Mouse (Mus musculus) hindbrain, embryonic 10.5 days (tissue): ENCODE results near the gene Mt3. TPM values are rescaled to one million over a fixed set of nuclear protein-coding genes. Genes with fewer than 3 reads are reported as not detected.

Experiments used
- DNase-seq: peaks from one replicate; pipeline ENCODE4 v3.0.0-alpha.2; 2017; ENCODE audit warnings: low spot score
- H3K27ac ChIP-seq: fragments of 300-500 bp; sonication (generic); 2 replicates; pipeline ENCODE4 v1.5.1; 2016; ENCODE audit warnings: mild to moderate bottlenecking, moderate library complexity
- H3K27me3 ChIP-seq: fragments of 300-500 bp; sonication (generic); 2 replicates; pipeline ENCODE4 v1.6.1; 2016; ENCODE audit warnings: mild to moderate bottlenecking; ENCODE audit not compliant: poor library complexity, insufficient read depth, severe bottlenecking
- H3K36me3 ChIP-seq: fragments of 300-500 bp; sonication (generic); 2 replicates; pipeline ENCODE4 v1.6.1; 2016; ENCODE audit warnings: mild to moderate bottlenecking, moderate library complexity
- H3K4me1 ChIP-seq: fragments of 300-500 bp; sonication (generic); replicated peaks from 2 replicates; pipeline ENCODE4 v1.6.1; 2016; ENCODE audit warnings: mild to moderate bottlenecking
- H3K4me3 ChIP-seq: fragments of 300-500 bp; sonication (generic); 2 replicates; pipeline ENCODE4 v1.5.1; 2016; ENCODE audit warnings: mild to moderate bottlenecking, moderate library complexity
- H3K9me3 ChIP-seq: fragments of 300-500 bp; sonication (generic); 2 replicates; pipeline ENCODE4 v1.6.1; 2016; ENCODE audit warnings: mild to moderate bottlenecking, moderate library complexity
- WGBS: fragments of 180-500 bp; shearing (Covaris S2); methylation state at CpG from one replicate; pipeline ENCODE4 v1.1.7; 2016; 5-methylcytosine and 5-hydroxymethylcytosine counted together
- polyA plus RNA-seq: library from polyadenylated mRNA; unstranded; fragments of >200 nt; fragmentation: Nextera tagmentation; extraction: Ambion mirVana; gene quantifications from 2 replicates; pipeline ENCODE4 v1.2.1, GENCODE M21; 2016

Gene Mt3
- 8.4 and 13.2 TPM in 2 replicates for polyA plus RNA-seq

- Histone ChIP-seq H3K27me3 (peaks cover 43% of the 10 kb centered on the region), H3K9me3 (no peaks in the 10 kb centered on the region), H3K27ac (peak within 1 kb of the TSS; percentile 71), H3K36me3 (no peaks in the 10 kb centered on the region), H3K4me1 (peaks cover 30% of the 10 kb centered on the region), H3K4me3 (peak within 1 kb of the TSS; percentile 57)
- 2% methylated on average over 29 of the region's 29 CpGs for WGBS
- peak; percentile 73 for DNase-seq
Measured at GRCm38 (mm10) chr8:94152513-94153300, at the start of gene Mt3. Mt3 (plus strand) TSS chr8:94152607.

DNA sequence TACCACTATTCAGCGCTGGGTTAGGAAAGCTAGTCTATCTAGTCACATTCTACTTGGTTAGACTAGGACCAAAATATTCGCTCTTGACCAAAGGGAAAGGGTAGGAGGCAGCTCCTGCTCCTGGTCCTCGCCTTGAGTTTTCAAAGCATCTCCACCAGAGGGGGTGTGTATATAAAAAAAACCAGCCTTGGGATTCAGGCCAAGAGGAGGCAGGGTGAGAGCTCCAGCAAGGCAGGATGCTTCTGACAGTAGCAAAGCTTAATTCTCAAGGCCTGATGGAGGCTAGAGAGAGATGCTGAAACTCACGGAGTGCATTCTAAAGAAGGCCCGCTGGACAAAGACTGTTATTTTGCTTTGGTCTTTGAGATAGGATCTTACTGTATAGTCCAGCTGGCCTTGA lies 48.3 kb upstream of the Mt3 start:
- H3K27me3 ChIP-seq: peaks cover 3% of the 10 kb centered on the region; the same call in 1 of the 2 replicates
- DNase-seq: no peak
- no peak overlapping the region for H3K27ac ChIP-seq
- 52% methylated on average over 5 of the region's 5 CpGs for whole genome bisulfite sequencing
- no peaks in the 10 kb centered on the region for H3K9me3 ChIP-seq
- no peak overlapping the region for H3K4me3 ChIP-seq
- H3K36me3 ChIP-seq: no peaks in the 10 kb centered on the region
- peaks cover under 1% of the 10 kb centered on the region for H3K4me1 ChIP-seq

DNA sequence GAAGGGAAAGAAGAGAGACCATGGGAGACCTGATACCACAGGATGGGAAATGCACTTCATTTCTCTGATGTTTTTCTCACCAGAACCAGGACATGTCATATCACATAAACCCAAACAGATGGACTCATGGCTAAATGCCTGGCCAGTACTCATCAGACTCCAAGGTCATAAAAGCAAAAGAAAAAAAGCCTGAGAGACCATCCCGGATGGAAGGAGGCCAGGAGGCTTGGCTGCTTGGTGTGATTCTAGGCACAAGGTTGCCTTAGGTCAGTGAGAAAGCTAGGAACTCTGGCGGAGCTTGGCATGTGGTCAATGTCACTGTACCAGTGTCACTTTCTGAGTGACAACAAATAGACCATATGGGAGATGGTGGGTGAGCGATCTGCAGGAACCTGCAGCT lies 44.5 kb upstream of the Mt3 start:
- Histone ChIP-seq H3K36me3 (no peaks in the 10 kb centered on the region), H3K27ac (no peak overlapping the region), H3K9me3 (no peaks in the 10 kb centered on the region), H3K27me3 (no peaks in the 10 kb centered on the region), H3K4me1 (peaks cover 4% of the 10 kb centered on the region; the same call in 1 of the 2 replicates), H3K4me3 (no peak overlapping the region)
- no peak for DNase-seq
- 84% methylated on average over 3 of the region's 3 CpGs for WGBS

DNA sequence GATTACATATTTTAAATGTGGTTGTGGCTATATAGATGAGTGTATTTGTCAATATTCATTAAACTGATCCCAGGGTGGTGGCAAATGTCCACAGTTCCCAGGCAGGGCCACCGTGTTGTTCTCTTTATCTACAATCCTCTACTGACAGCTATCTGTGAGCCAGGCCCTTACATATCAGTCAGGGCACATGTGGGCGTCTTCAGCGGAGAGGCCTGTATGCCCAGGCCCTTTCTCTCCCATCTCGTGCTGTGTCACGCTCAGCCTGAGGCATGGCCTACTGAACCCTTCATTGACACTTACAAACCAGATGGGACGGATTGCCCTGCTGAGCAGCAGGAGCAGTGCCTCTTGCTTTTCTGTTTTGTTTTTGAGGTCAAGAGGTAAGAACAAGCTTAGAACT lies 43.0 kb upstream of the Mt3 start:
- Histone ChIP-seq H3K36me3 (no peaks in the 10 kb centered on the region), H3K9me3 (no peaks in the 10 kb centered on the region), H3K27ac (no peak overlapping the region), H3K4me1 (peaks cover 9% of the 10 kb centered on the region; the same call in 1 of the 2 replicates), H3K27me3 (no peaks in the 10 kb centered on the region), H3K4me3 (no peak overlapping the region)
- 58% methylated on average over 6 of the region's 6 CpGs for WGBS
- peak; percentile 19 for DNase-seq

GRCm38 (mm10) chr8:94109835-94110234 lies 42.6 kb upstream of the Mt3 start:
- H3K4me1 ChIP-seq: peaks cover 9% of the 10 kb centered on the region; the same call in 1 of the 2 replicates
- no peaks in the 10 kb centered on the region for H3K27me3 ChIP-seq
- no peaks in the 10 kb centered on the region for H3K36me3 ChIP-seq
- DNase-seq: no peak
- WGBS: 68% methylated on average over 5 of the region's 5 CpGs
- H3K4me3 ChIP-seq: no peak overlapping the region
- no peak overlapping the region for H3K27ac ChIP-seq
- H3K9me3 ChIP-seq: no peaks in the 10 kb centered on the region

- H3K4me3 ChIP-seq: no peak overlapping the region
- H3K36me3 ChIP-seq: no peaks in the 10 kb centered on the region
- 68% methylated on average over 6 of the region's 6 CpGs for WGBS
- H3K27ac ChIP-seq: no peak overlapping the region
- no peaks in the 10 kb centered on the region for H3K27me3 ChIP-seq
- peaks cover 9% of the 10 kb centered on the region; the same call in 1 of the 2 replicates for H3K4me1 ChIP-seq
- H3K9me3 ChIP-seq: no peaks in the 10 kb centered on the region
- DNase-seq: no peak
Measured at GRCm38 (mm10) chr8:94110526-94111177, 41.8 kb upstream of the Mt3 start.

GRCm38 (mm10) chr8:94113435-94113834 lies 39.0 kb upstream of the Mt3 start:
- 53% methylated on average over 1 of the region's 1 CpGs for WGBS
- H3K4me3 ChIP-seq: no peak overlapping the region
- no peaks in the 10 kb centered on the region for H3K9me3 ChIP-seq
- peaks cover 19% of the 10 kb centered on the region for H3K4me1 ChIP-seq
- H3K27me3 ChIP-seq: no peaks in the 10 kb centered on the region
- no peak for DNase-seq
- no peaks in the 10 kb centered on the region for H3K36me3 ChIP-seq
- no peak overlapping the region for H3K27ac ChIP-seq

GRCm38 (mm10) chr8:94113972-94114371 lies 38.4 kb upstream of the Mt3 start:
- no peaks in the 10 kb centered on the region for H3K9me3 ChIP-seq
- H3K27me3 ChIP-seq: no peaks in the 10 kb centered on the region
- no peak overlapping the region for H3K27ac ChIP-seq
- H3K4me1 ChIP-seq: peaks cover 25% of the 10 kb centered on the region
- H3K36me3 ChIP-seq: no peaks in the 10 kb centered on the region
- no peak for DNase-seq
- no peak overlapping the region for H3K4me3 ChIP-seq
- 89% methylated on average over 2 of the region's 2 CpGs for WGBS

- Histone ChIP-seq H3K27me3 (no peaks in the 10 kb centered on the region), H3K27ac (peak overlapping the region; percentile 89), H3K4me3 (peak overlapping the region; percentile 29), H3K9me3 (no peaks in the 10 kb centered on the region), H3K36me3 (no peaks in the 10 kb centered on the region), H3K4me1 (peaks cover 41% of the 10 kb centered on the region)
- DNase-seq: peak; percentile 74
- WGBS: 4% methylated on average over 6 of the region's 6 CpGs
Measured at GRCm38 (mm10) chr8:94118776-94119430, 33.5 kb upstream of the Mt3 start.

DNA sequence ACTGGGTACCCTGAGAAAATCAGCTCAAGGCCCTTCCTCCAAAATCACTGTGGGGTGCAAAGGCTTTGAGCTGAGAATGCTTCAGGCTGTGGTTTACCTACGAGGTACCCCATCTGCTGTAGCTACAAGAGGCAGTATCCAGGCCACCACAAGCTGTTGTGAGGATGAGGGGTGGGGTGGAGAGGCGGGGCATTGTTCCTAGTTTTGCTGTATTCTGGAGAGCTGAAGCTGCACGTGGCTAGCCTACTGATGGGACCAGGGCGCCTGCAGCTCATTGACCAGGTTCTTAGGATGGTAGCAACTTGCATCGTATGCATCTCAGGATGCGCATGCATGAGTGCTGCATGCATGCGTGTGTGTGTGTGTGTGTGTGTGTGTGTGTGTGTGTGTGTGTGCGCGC lies 30.8 kb upstream of the Mt3 start:
- DNase-seq: no peak
- WGBS: 88% methylated on average over 9 of the region's 9 CpGs
- Histone ChIP-seq H3K36me3 (no peaks in the 10 kb centered on the region), H3K4me1 (peaks cover 41% of the 10 kb centered on the region), H3K27me3 (no peaks in the 10 kb centered on the region), H3K4me3 (no peak overlapping the region), H3K9me3 (no peaks in the 10 kb centered on the region), H3K27ac (peak overlapping the region; percentile 67)

GRCm38 (mm10) chr8:94122711-94123468 lies 29.5 kb upstream of the Mt3 start:
- WGBS: 65% methylated on average over 8 of the region's 8 CpGs
- no peak for DNase-seq
- no peak overlapping the region for H3K4me3 ChIP-seq
- no peaks in the 10 kb centered on the region for H3K27me3 ChIP-seq
- no peaks in the 10 kb centered on the region for H3K9me3 ChIP-seq
- H3K27ac ChIP-seq: no peak overlapping the region
- no peaks in the 10 kb centered on the region for H3K36me3 ChIP-seq
- H3K4me1 ChIP-seq: peaks cover 36% of the 10 kb centered on the region

- H3K27ac ChIP-seq: no peak overlapping the region
- no peaks in the 10 kb centered on the region for H3K27me3 ChIP-seq
- peaks cover 12% of the 10 kb centered on the region for H3K4me1 ChIP-seq
- no peaks in the 10 kb centered on the region for H3K36me3 ChIP-seq
- WGBS: 86% methylated on average over 6 of the region's 6 CpGs
- H3K4me3 ChIP-seq: no peak overlapping the region
- no peaks in the 10 kb centered on the region for H3K9me3 ChIP-seq
- no peak for DNase-seq
Measured at GRCm38 (mm10) chr8:94127711-94128110, 24.7 kb upstream of the Mt3 start.
